Mouse (Mus musculus): Measurements from ENCODE around the gene Casp6. TPM values are rescaled to one million over a fixed set of nuclear protein-coding genes. Genes with fewer than 3 reads are reported as not detected.

Gene Casp6
- polyA plus RNA-seq (2014; fragmentation: Illumina TruSeq; extraction: RNeasy Lipid Tissue Mini Kit (QIAGEN cat#74804); ENCODE audit: low read depth, low replicate concordance) = 11.5 TPM

GRCm38 (mm10) chr3:129901271-129901809 lies at the start of gene Casp6:
TSS of gene Casp6 (plus strand) at chr3:129901425.

GRCm38 (mm10) chr3:129878405-129879021 lies 22.7 kb upstream of the Casp6 start, which contains the start of gene Pla2g12a:
TSS of gene Pla2g12a (plus strand) at chr3:129878606.

Other genes with a start within 250 kb of the Casp6 start
- 3.8 TPM for gene Egf, start 146.1 kb upstream of the Casp6 start, polyA plus RNA-seq (2014; fragmentation: Illumina TruSeq; extraction: RNeasy Lipid Tissue Mini Kit (QIAGEN cat#74804); ENCODE audit: low read depth, low replicate concordance)
- gene Lrit3, start 97.4 kb upstream of the Casp6 start, polyA plus RNA-seq (2014; fragmentation: Illumina TruSeq; extraction: RNeasy Lipid Tissue Mini Kit (QIAGEN cat#74804); ENCODE audit: low read depth, low replicate concordance) = not detected
- gene Rrh, start 78.8 kb upstream of the Casp6 start, polyA plus RNA-seq (2014; fragmentation: Illumina TruSeq; extraction: RNeasy Lipid Tissue Mini Kit (QIAGEN cat#74804); ENCODE audit: low read depth, low replicate concordance) = 0.56 TPM
- gene Gar1, start 70.0 kb upstream of the Casp6 start, polyA plus RNA-seq (2014; fragmentation: Illumina TruSeq; extraction: RNeasy Lipid Tissue Mini Kit (QIAGEN cat#74804); ENCODE audit: low read depth, low replicate concordance) = 59.6 TPM
- 0.84 TPM for gene Cfi, start 65.5 kb upstream of the Casp6 start, polyA plus RNA-seq (2014; fragmentation: Illumina TruSeq; extraction: RNeasy Lipid Tissue Mini Kit (QIAGEN cat#74804); ENCODE audit: low read depth, low replicate concordance)
- 15.9 TPM for gene Pla2g12a, start 22.8 kb upstream of the Casp6 start, polyA plus RNA-seq (2014; fragmentation: Illumina TruSeq; extraction: RNeasy Lipid Tissue Mini Kit (QIAGEN cat#74804); ENCODE audit: low read depth, low replicate concordance)
- gene Mcub, start 68.8 kb downstream of the Casp6 start, polyA plus RNA-seq (2014; fragmentation: Illumina TruSeq; extraction: RNeasy Lipid Tissue Mini Kit (QIAGEN cat#74804); ENCODE audit: low read depth, low replicate concordance) = 4.2 TPM
- gene Sec24b, start 160.1 kb downstream of the Casp6 start, polyA plus RNA-seq (2014; fragmentation: Illumina TruSeq; extraction: RNeasy Lipid Tissue Mini Kit (QIAGEN cat#74804); ENCODE audit: low read depth, low replicate concordance) = 159 TPM
- 6.1 TPM for gene Col25a1, start 230.1 kb downstream of the Casp6 start, polyA plus RNA-seq (2014; fragmentation: Illumina TruSeq; extraction: RNeasy Lipid Tissue Mini Kit (QIAGEN cat#74804); ENCODE audit: low read depth, low replicate concordance)

Data from testis, adult 10 weeks (tissue).